Mouse (Mus musculus): ENCODE measurements at regions not wholly inside any gene's neighbourhood (a gene's known extent, or its start where the extent isn't known, plus 50 kb on each side); places are given as distances from the start of the nearest gene placed in this dataset.
A peak's percentile ranks its signal among the peaks of the same experiment; 100 is the strongest.

GRCm38 (mm10) chr8:49492906-49493305 is 649.2 kb upstream of the Tenm3 start:
- no peak overlapping the region for H3K9ac ChIP-seq
- no peak overlapping the region for H3K27ac ChIP-seq
- H3K4me1 ChIP-seq, result no peaks in the 10 kb centered on the region
- no peak for ATAC-seq (ENCODE audit: low FRiP score, low read depth)
- H3K4me3 ChIP-seq, result no peak overlapping the region
- no peak overlapping the region for H3K4me2 ChIP-seq (replicated peaks)
- no peaks in the 10 kb centered on the region for H3K9me3 ChIP-seq
- no peaks in the 10 kb centered on the region for H3K27me3 ChIP-seq
- WGBS, result 36% methylated on average over 2 of the region's 2 CpGs
- H3K36me3 ChIP-seq, result no peaks in the 10 kb centered on the region

- Histone ChIP-seq H3K4me3 (no peak overlapping the region), H3K27me3 (no peaks in the 10 kb centered on the region), H3K4me2 (replicated peaks) (no peak overlapping the region), H3K4me1 (no peaks in the 10 kb centered on the region), H3K27ac (no peak overlapping the region), H3K36me3 (no peaks in the 10 kb centered on the region), H3K9me3 (no peaks in the 10 kb centered on the region), H3K9ac (no peak overlapping the region)
- no peak for ATAC-seq (ENCODE audit: low FRiP score, low read depth)
- 80% methylated on average over 4 of the region's 4 CpGs for whole genome bisulfite sequencing
Measured at GRCm38 (mm10) chr8:49485284-49485683, 641.5 kb upstream of the Tenm3 start.

- Histone ChIP-seq H3K36me3 (no peaks in the 10 kb centered on the region), H3K9ac (no peak overlapping the region), H3K27ac (no peak overlapping the region), H3K9me3 (no peaks in the 10 kb centered on the region), H3K4me1 (no peaks in the 10 kb centered on the region), H3K4me3 (no peak overlapping the region), H3K4me2 (replicated peaks) (no peak overlapping the region), H3K27me3 (no peaks in the 10 kb centered on the region)
- 66% methylated on average over 6 of the region's 6 CpGs for WGBS
- ATAC-seq (ENCODE audit: low FRiP score, low read depth), result no peak
Measured at GRCm38 (mm10) chr8:49481476-49481992, 637.8 kb upstream of the Tenm3 start.

- H3K27me3 ChIP-seq, result no peaks in the 10 kb centered on the region
- H3K36me3 ChIP-seq, result no peaks in the 10 kb centered on the region
- no peaks in the 10 kb centered on the region for H3K9me3 ChIP-seq
- peak; percentile 76 for ATAC-seq (ENCODE audit: low FRiP score, low read depth)
- H3K4me2 ChIP-seq (replicated peaks), result peak overlapping the region; percentile 62
- WGBS, result 10% methylated on average over 14 of the region's 14 CpGs
- no peak overlapping the region; the same call in 1 of the 2 replicates for H3K9ac ChIP-seq
- peaks cover 21% of the 10 kb centered on the region for H3K4me1 ChIP-seq
- peak overlapping the region; percentile 29 for H3K4me3 ChIP-seq
- H3K27ac ChIP-seq, result no peak overlapping the region
Measured at GRCm38 (mm10) chr8:49465911-49466518, 622.3 kb upstream of the Tenm3 start.

GRCm38 (mm10) chr8:49465070-49465469 is 621.3 kb upstream of the Tenm3 start:
- H3K4me2 ChIP-seq (replicated peaks), result no peak overlapping the region
- H3K4me3 ChIP-seq, result no peak overlapping the region
- H3K9ac ChIP-seq, result no peak overlapping the region
- no peak overlapping the region for H3K27ac ChIP-seq
- H3K4me1 ChIP-seq, result peaks cover 24% of the 10 kb centered on the region
- WGBS, result 50% methylated on average over 7 of the region's 7 CpGs
- no peaks in the 10 kb centered on the region for H3K9me3 ChIP-seq
- ATAC-seq (ENCODE audit: low FRiP score, low read depth), result no peak
- no peaks in the 10 kb centered on the region for H3K27me3 ChIP-seq
- no peaks in the 10 kb centered on the region for H3K36me3 ChIP-seq

GRCm38 (mm10) chr8:49462602-49463001 is 618.9 kb upstream of the Tenm3 start:
- Histone ChIP-seq H3K27me3 (no peaks in the 10 kb centered on the region), H3K4me2 (replicated peaks) (peak overlapping the region; percentile 52; the same call in 1 of the 2 replicates), H3K4me1 (peaks cover 24% of the 10 kb centered on the region), H3K9ac (no peak overlapping the region), H3K4me3 (no peak overlapping the region), H3K36me3 (no peaks in the 10 kb centered on the region), H3K27ac (no peak overlapping the region), H3K9me3 (no peaks in the 10 kb centered on the region)
- ATAC-seq (ENCODE audit: low FRiP score, low read depth), result no peak
- WGBS, result 35% methylated on average over 8 of the region's 8 CpGs

- no peak overlapping the region for H3K27ac ChIP-seq
- H3K4me3 ChIP-seq, result peak overlapping the region; percentile 15
- no peaks in the 10 kb centered on the region for H3K36me3 ChIP-seq
- no peaks in the 10 kb centered on the region for H3K27me3 ChIP-seq
- 19% methylated on average over 16 of the region's 16 CpGs for WGBS
- H3K4me2 ChIP-seq (replicated peaks), result peak overlapping the region; percentile 52
- H3K9me3 ChIP-seq, result no peaks in the 10 kb centered on the region
- H3K9ac ChIP-seq, result no peak overlapping the region; the same call in 1 of the 2 replicates
- no peak for ATAC-seq (ENCODE audit: low FRiP score, low read depth)
- H3K4me1 ChIP-seq, result peaks cover 24% of the 10 kb centered on the region
Measured at GRCm38 (mm10) chr8:49461724-49462473, 618.1 kb upstream of the Tenm3 start.

- WGBS, result 48% methylated on average over 5 of the region's 5 CpGs
- H3K36me3 ChIP-seq, result no peaks in the 10 kb centered on the region
- H3K4me2 ChIP-seq (replicated peaks), result no peak overlapping the region
- no peak overlapping the region for H3K27ac ChIP-seq
- H3K4me1 ChIP-seq, result no peaks in the 10 kb centered on the region
- H3K4me3 ChIP-seq, result no peak overlapping the region
- no peak overlapping the region for H3K9ac ChIP-seq
- ATAC-seq (ENCODE audit: low FRiP score, low read depth), result no peak
- no peaks in the 10 kb centered on the region for H3K27me3 ChIP-seq
- H3K9me3 ChIP-seq, result no peaks in the 10 kb centered on the region
Measured at GRCm38 (mm10) chr8:49445444-49445843, 601.7 kb upstream of the Tenm3 start.

GRCm38 (mm10) chr8:49441270-49441669 is 597.5 kb upstream of the Tenm3 start:
- no peak overlapping the region for H3K9ac ChIP-seq
- H3K27ac ChIP-seq, result no peak overlapping the region
- no peak overlapping the region for H3K4me2 ChIP-seq (replicated peaks)
- H3K4me3 ChIP-seq, result no peak overlapping the region
- no peaks in the 10 kb centered on the region for H3K4me1 ChIP-seq
- no peaks in the 10 kb centered on the region for H3K36me3 ChIP-seq
- ATAC-seq (ENCODE audit: low FRiP score, low read depth), result no peak
- H3K9me3 ChIP-seq, result no peaks in the 10 kb centered on the region
- H3K27me3 ChIP-seq, result no peaks in the 10 kb centered on the region

- no peak for ATAC-seq (ENCODE audit: low FRiP score, low read depth)
- Histone ChIP-seq H3K9me3 (no peaks in the 10 kb centered on the region), H3K36me3 (no peaks in the 10 kb centered on the region), H3K9ac (no peak overlapping the region), H3K4me2 (replicated peaks) (no peak overlapping the region), H3K4me3 (no peak overlapping the region), H3K4me1 (no peaks in the 10 kb centered on the region), H3K27ac (no peak overlapping the region), H3K27me3 (no peaks in the 10 kb centered on the region)
- WGBS, result 84% methylated on average over 4 of the region's 4 CpGs
Measured at GRCm38 (mm10) chr8:49396519-49396918, 552.8 kb upstream of the Tenm3 start.

GRCm38 (mm10) chr8:49395029-49395428 is 551.3 kb upstream of the Tenm3 start:
- no peak overlapping the region for H3K9ac ChIP-seq
- ATAC-seq (ENCODE audit: low FRiP score, low read depth), result no peak
- 43% methylated on average over 1 of the region's 1 CpGs for WGBS
- no peak overlapping the region for H3K27ac ChIP-seq
- no peak overlapping the region for H3K4me2 ChIP-seq (replicated peaks)
- no peaks in the 10 kb centered on the region for H3K36me3 ChIP-seq
- H3K27me3 ChIP-seq, result no peaks in the 10 kb centered on the region
- no peaks in the 10 kb centered on the region for H3K9me3 ChIP-seq
- no peak overlapping the region for H3K4me3 ChIP-seq
- H3K4me1 ChIP-seq, result no peaks in the 10 kb centered on the region

- no peaks in the 10 kb centered on the region for H3K27me3 ChIP-seq
- no peaks in the 10 kb centered on the region for H3K36me3 ChIP-seq
- ATAC-seq (ENCODE audit: low FRiP score, low read depth), result no peak
- H3K9ac ChIP-seq, result no peak overlapping the region
- H3K27ac ChIP-seq, result no peak overlapping the region
- 26% methylated on average over 3 of the region's 3 CpGs for WGBS
- H3K4me2 ChIP-seq (replicated peaks), result no peak overlapping the region
- peaks cover 10% of the 10 kb centered on the region for H3K4me1 ChIP-seq
- no peaks in the 10 kb centered on the region for H3K9me3 ChIP-seq
- no peak overlapping the region for H3K4me3 ChIP-seq
Measured at GRCm38 (mm10) chr8:49389525-49389924, 545.8 kb upstream of the Tenm3 start.
